Mouse (Mus musculus) CD4-positive, CD25-positive, alpha-beta regulatory T cell, adult 4 months (primary cell): ENCODE data around the gene Taf4. TPM values are rescaled to one million over a fixed set of nuclear protein-coding genes. Genes with fewer than 3 reads are reported as not detected.
A peak's percentile ranks its signal among the peaks of the same experiment; 100 is the strongest.

ENCODE experiments used
- ATAC-seq: one replicate; pipeline ENCODE4 v1.8.0; 2017
- polyA plus RNA-seq, 2 experiments: library from polyadenylated mRNA; unstranded; fragments of 100-300 nt; shearing (Covaris generic); gene quantifications; one replicate each; pipeline ENCODE4 v1.2.1; 2017

Gene Taf4
- 1 to 10 TPM; 3.5 to 6.7 TPM for polyA plus RNA-seq

DNA sequence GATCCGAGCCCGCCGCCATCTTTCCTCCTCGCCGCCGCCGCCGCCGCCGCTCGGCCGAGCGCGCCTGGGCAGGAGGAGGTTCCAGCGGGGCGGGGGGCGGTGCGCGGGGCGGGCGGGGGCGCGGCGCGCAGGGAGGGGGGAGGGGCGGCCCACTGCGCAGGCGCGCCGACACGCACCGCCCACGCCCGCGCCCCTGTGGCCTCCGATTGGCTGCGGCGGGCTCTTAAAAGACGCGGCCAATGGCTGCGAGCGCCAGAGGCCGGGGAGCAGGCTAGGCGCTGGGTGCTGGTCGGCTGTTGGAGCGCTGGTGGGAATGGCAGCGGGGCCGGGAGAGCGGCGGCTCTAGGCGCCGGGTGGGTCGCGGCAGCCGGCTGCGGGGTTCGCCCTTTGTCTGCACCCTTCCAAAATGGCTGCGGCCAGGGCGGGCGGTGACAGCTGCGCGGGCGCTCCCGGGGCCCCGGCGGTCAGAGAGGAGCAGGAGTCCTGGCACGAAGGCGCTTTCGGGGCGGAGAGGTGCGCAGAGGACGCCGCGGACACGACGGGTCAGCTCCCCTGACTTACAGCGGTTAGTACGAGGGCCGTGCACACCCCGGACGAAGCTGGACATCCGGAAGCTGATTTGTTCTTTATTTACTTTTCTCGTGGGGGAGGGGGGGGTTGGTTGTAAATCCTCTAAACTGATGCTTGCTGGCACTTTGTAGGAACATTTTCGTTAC, at the start of gene Taf4:
Gene Taf4, minus strand, starts transcription at position 19 of the 716 bp plus-strand sequence.
- peak; percentile 82 for ATAC-seq

DNA sequence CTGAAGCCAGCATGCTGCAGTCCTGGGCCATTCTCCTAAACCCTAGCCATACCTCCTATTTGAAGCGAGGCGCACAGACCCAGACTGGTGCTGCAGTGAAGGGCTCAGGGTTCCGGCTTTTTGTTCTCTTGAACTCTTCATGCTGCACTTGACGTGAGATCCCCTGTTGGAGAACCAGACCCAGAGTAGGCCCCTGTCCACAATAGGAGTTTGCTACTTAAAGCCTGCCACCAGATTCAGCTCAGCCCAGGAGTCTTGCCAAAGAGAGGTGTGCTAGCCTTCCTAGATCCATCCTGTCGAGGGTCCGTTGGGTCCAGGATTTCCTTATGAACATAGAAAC, 49.4 kb upstream of the Taf4 start:
- ATAC-seq = no peak

DNA sequence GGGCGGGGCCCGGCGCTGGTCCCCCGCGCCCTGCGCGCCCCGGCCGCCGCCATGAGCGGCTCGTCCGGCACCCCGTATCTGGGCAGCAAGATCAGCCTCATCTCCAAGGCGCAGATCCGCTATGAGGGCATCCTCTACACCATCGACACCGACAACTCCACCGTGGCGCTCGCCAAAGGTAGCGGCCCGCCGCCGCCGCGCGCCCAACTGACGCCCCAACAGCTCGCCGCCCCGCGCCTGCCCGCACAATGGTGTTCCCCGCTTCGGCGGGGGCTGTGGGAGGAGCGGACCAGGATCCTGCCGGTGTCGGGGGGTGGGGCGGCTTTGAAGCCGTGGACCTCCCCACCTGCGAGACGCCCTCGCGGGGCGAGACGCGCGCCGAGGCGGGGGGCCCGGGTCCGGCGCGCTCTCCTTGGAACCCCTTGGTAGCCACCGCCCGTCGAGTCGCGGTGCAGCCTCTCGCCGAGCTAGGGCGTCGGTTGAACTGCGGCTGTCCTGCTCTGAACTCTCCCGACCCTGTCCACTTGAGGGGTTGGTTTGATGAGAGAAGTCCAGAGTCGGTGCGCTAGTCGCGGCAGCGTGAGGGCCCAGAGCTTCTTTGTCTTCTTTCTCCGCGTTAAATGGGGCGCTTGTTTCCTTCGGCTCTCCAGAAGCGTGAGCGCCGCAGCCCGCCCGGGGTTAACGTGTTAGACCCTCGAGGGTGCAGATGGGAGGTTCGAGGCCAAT, 48.9 kb upstream of the Taf4 start:
- ATAC-seq = peak; percentile 11

DNA sequence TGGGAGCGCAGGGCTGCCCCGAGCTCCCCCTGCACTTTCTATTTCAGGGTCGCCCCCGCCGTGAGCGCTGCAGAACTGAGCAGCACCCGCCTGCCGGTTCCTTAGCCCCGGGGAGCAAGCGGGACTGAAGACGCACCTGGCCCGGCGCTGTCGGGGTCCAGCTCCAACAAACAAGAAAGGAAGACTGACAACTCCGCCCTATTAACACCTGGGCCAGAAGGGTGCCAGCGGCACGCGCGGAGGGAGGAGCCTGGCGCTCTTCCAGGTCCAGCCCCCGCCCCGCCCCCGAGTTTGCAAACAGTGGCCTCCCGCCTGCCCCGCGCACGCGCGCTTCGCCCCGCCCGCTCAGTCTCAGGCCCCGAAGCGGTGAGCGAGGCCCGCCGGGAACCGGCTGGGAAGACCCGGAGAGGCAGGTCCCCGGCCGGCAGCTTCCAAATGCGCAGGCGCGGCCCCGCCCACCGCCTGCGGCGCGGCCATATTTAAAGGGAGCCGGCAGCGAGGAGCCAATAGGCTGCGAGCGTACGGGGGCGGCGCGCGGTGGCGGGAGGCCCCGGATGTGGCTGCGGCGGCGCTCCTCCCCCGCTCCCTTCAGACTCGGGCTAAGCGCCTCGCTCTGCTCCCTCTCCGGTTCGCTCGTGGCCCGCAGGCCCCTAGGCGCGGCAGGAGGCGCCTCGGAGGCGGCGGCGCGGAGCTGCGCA, 48.1 kb upstream of the Taf4 start, which contains the start of gene Lsm14b:
Gene Lsm14b, plus strand, starts transcription at position 587 of the 698 bp plus-strand sequence.
- peak; percentile 90 for ATAC-seq

DNA sequence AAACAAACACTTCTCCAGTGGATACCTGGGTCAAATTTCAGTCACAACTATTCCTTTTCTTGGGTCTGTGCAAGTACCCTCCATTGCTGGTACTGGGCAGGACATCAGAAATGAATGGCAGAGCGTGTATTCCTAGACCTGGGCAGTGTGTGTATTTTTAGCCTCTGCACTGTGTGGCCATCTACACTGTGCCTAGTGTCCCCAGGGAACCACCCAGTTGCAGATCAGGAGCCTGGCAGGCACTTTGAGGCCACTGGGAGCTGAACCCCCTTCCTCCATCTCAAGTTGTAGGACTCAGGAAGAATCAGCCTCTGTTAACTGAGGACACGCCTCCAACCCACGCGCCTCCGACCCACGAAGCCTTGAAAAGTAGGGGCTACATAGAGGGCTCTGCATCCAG, 46.3 kb upstream of the Taf4 start:
- ATAC-seq = no peak

DNA sequence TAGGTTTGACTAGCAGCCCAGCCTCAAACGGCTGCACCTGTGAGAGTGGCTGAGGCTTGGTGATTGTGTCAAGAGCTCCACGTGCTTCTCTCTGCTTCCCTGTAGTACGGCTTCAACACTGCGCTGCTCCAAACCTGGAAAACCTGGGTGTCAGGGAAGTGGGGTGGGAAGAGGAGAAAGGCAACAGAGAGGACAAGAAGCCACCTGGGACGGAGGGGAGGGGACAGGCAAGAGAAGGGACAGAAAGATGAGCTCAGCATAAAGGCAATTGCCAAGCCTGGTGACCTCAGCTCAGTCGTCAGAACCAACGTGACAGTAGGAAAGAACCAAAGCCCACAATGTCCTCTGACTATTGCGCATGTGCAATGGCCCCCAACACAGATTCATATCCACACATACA, 44.5 kb upstream of the Taf4 start:
- ATAC-seq = no peak

DNA sequence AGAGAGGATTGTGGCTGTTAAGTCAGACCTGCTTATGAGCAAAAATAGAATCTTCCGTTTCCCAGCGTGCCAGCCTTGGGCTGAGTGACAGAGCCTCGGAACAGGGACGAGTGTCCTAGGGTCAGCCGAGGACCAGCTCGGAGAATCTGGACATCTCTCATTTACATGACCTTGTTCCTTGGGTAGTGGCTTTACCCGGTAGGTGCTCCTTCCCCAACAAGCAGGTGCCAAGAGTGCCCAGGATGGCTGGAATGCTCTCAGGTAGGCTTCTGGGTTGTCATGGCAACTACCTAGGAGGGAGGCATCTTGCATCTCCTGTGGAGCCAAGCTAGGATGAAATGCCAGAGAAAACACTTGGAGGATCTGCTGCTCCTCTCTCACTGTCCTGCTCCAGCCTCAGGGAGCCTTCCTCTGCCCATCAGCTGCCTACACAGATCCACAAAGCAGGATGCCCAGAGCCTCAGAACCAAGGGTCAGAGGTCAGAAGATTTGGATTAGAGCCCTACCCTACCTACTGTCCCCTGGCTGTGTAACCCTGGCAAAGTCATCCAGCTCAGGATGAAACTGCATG, 43.7 kb upstream of the Taf4 start:
- ATAC-seq = no peak

DNA sequence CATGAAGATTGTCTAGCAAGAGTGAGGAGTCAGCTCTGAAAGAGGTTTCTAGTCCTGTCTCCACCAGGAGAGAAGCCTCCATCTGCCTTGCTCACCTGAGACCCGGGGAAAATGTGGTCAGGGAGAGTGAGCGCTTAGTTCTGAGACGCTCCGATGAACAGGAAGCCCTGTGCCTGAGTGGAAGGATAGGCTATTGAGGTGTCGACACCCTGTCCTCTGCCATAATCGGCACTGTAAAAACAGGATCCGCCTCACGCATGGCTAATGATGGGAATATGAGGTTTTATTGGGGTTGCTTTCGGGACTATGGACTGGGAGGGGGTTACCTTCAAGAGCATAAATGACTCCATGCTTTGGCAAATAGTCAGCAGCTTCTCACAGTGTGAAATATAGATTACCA, 42.1 kb upstream of the Taf4 start:
- no peak for ATAC-seq

DNA sequence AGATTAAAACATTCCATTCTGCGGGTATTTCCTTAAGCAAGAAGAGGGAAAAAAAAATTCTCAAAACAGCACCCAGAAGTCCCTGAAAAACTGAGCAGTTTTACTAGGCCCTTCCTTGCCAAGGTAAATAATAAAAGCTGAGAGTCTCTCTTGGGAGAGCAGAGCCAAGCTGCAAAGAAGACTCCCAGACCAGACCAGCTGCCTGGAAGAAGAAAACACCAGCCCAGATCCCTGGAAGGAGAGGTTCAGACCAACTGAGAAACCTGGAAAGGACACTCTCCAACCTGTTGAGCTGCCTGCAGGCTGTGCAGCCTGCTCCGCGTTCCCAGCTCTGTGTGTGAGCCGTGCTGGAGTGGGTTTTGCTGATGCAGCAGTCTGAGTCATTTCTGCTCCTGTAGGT, 41.2 kb upstream of the Taf4 start:
- ATAC-seq = no peak

DNA sequence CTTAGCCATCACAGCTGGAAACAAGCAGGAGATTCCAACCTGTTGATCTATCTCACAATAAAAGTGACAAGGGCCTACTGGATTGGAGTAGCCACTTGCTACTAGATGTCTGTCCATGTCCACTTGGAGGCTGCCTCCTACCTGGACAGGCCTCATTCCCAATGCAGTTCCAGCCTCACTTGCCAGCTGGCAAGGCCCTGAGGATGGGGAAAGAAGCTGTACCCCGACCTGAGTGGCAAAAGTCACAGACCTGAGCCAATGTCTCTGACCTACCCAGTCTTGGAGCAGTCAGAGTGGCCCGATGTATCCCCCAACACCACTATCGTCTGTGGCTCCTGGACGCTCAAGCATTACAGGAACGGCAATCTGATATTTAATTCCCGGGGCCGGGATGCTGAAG, 37.2 kb upstream of the Taf4 start:
- no peak for ATAC-seq

DNA sequence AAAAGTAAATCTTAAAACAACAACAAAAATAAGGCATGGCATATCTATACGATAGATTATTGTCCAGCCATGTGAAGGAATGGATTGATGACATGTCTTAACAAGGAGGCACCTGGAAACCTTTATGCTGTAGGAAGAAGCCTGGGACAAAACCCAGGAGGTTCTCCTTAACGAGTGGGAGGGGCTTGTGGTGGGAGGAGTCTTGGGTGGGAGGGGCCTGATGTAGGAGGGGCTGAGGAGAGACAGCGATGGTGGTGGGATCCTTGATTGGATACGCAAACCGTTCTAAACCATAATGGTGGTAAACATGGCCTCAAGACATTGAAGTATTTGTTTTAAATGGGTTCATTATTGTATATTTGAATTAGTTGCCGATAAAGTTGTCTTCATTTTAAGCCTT, 34.9 kb upstream of the Taf4 start:
- ATAC-seq = no peak

DNA sequence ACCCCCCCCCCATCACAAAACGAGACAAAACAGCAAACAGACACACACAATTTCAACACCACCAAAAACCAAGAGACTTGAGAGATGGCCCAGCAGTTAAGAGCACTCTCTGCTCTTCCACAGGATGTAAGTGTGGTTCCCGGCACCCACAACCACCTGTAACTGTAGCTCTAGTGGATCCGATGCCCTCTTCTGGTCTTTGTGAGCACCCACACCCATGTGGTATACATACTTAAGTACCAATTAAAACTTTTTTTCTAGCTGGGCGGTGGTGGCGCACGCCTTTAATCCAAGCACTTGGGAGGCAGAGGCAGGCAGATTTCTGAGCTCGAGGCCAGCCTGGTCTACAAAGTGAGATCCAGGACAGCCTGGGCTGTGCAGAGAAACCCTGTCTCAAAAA, 34.2 kb upstream of the Taf4 start:
- no peak for ATAC-seq

DNA sequence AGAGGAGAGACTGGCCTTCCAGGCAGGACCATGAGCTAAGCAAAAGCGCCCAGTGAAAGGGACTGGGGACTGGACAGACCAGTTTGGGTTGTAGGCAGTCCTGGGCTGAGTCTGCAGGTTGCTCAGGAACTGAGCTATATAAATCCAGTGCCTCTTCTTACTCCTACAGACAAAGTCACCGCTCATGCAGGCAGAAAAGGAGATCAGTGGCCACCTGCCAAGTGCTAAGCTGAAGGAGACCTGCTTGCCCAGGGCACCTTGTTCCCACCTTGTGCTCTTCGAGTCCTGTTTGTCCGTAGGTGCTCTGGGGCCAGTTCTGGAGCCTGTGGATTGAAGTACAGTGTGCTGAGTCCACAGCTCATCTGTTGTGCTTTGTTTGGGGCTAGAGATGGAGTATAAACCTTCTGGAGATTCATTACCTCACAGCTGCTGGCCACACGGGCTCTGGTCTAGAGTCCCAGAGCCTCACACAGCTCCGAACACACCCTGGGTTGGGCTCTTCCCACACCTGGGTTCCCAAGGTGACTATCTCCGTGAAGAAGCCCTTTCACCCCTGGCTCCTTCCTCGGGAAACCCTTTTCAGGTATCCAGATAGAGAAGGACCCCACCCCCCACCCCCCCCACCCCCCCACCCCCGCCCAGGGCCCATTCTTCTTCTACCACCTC, 30.0 kb upstream of the Taf4 start:
- no peak for ATAC-seq

DNA sequence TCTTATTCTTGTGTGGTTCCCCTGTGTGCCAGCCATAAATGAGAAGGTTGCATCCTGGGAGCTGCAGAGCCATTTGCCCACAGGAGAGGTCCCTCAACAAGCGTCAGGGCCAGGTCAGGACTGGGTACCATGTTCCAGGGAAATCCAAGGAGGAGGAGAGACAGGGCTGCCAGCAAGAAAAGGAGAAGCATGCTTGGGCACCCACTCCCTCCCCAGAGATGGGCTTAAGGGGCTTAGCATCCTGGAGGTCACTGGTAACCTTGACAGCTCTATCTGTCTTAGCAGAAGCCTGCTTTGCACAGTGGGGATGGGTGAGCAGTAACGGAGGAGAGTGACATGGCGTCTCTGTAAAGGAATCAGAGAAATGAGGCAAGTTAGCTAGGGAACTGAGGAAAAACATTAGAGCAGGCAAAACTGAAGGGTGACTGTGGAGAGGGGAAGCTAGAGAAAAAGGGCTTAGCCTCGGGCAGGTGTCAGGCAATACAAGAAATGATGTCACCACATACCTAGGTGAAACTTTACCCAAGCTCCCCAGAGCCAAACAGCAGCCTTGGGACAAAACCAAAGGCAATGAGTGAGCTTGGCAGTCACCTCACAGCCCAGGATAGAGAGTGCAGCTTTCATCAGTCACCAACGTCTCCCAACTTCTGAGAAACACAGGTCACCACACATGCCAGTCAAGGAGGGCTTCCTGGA, 29.4 kb upstream of the Taf4 start:
- ATAC-seq = no peak

DNA sequence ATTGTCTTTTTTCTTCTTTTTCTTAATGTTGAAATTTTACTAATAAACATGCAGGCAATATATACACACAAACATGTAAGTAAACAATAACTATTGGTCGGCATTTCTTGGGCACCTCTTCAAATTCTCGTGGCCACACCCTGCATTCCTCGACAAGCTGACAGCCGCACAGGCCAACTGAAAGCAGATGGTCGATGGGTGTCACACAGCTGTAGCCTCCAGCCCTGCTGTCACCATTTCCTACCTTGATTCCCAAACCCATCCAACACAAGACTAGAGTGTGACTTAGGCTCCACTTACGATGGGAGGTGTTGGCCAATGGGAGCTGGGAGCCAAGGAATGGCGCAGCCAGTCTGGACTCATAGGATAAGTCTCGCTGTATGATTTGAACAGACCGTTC, 25.2 kb upstream of the Taf4 start:
- no peak for ATAC-seq

DNA sequence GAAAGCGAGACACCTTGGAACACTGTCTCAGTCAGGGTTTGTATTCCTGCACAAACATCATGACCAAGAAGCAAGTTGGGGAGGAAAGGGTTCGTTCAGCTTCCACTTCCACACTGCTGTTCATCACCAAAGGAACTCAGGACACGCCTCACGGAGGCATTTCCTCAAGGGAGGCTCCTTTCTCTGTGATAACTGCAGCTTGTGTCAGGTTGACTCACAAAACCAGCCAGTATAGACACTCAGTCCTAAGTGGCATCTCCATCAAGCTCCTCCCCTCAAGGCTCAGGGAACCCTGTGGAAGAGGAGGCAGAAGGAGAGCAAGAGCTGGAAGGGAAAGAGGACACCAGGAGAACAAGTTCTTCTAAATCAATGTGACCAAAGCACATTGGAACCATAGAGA, 22.0 kb upstream of the Taf4 start:
- ATAC-seq = no peak

DNA sequence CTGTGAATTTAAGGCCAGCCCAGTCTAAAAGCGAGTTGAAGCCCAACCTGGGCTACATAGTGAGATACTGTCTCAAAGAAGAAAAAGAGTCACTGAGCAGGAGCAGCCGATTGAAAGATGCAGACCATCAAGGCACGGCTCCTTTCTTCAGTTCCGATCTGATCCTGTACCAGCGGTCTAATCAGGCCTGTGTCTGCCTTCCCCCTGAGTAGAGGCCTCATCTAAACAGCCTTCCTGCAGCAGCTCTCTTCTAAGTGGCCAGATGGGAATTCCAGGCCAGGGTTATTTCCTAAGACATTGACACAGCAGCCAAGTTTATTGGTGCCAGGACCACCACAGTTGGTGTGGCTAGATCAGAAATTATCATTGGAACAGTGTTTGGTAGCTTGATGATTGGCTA, 16.6 kb upstream of the Taf4 start:
- no peak for ATAC-seq

DNA sequence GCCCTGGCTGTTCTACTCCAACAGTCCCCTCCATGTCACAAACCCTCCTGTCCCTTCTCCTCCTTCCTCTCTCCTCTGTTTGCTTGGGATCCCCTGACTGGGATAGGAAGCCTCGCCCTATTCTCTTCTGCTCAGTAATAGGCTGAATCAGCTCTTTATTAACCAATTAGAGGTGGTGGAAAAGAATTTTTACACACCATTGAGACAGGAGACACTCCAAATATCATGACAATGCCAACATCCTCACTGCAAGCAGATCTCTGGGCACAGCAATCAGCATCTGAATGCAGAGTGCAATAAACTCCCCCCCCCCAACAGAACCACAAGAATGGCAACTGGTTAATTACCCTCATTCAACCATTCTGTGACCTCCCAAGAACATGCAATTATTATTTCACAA, 12.7 kb upstream of the Taf4 start:
- no peak for ATAC-seq

DNA sequence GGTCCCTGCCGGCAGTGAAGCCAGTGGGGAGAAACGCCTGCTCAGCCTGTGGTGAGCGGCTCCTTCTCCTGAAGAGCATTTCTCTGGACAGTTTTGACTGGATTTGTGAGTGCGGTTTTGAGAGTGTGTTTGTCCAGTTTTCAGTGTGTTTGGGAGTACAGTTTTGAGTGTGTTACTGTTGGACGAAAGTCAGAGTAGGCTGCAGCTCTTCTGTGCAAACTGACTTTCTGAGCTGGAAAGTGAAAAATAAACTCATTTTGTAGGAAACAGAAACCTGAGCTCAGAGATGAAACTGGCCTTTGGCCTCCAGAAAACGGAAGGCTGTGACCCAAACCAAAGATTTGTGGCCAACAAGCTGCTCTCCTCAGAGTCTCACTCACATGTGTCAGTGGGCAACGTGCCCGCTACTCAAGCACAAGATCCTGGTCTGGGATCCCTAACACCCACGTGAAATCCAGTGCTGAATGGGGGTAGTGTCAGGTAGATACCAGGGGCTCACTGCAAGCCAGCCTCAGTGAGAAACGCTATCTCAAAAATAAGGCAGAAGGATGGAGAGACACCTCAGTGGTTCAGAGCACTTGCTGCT, 10.1 kb upstream of the Taf4 start:
- no peak for ATAC-seq

DNA sequence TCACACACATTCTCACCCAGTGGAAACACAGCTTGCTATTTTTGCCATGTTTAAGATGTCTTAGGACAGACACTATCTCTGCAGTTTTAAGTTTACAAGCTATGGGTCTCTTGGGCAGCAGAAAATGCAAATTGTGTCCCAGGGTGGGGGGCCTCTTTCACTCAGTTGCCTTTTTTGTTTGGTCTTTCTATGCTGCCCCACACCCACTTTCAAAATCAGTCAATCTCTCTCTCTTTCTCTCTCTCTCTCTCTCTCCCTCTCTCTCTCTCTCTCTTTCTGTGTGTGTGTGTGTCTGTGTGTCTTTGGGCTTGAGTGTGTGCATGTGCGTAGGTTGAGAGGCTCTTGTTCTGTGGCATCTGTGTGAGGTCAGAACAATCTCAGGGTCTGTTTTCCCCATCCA, 9.2 kb upstream of the Taf4 start:
- no peak for ATAC-seq

DNA sequence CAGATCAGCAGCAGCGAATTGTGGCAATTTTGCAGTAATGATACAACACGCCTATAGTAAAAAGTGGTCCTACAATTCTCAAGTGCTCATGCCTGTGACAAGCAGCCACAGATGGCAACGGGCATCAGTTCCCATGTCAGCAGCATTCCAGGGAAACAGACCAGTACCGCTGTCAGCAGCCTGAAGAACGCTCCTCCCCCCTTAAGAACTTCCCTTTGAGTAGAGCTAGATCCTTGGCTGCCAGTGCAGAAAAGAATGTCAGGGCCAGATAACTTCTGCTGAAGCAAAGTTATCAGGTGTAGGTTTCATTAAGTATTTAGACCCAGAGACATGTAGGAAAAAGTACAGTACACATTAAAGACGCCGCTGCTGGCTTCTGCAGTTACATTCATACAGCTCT, 8.4 kb upstream of the Taf4 start:
- ATAC-seq = no peak

DNA sequence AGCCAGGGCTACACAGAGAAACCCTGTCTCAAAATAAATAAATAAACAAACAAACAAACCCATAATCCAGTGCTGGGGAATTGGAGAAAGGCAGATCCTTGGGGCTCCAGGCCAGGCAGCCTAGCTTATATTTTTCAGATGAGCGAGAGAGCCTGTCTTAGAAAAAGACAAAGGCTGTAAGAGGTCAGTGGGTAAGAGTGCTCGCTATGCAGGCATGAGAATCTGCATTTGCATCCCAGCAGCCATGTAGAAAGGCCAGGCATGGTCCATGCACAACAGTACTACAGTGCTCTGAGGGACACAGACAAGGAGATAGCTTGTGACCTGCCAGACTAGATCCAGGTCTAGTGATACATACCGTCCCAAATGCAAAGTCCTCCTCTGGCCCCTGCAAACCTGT, 6.3 kb upstream of the Taf4 start:
- no peak for ATAC-seq
